Mouse (Mus musculus): ENCODE results near the gene Sspn. TPM values are rescaled to one million over a fixed set of nuclear protein-coding genes. Genes with fewer than 3 reads are reported as not detected.

The Sspn gene
- total and polyA plus RNA-seq, 3 experiments: 0.04 to 0.14 (median 0.13) TPM

GRCm38 (mm10) chr6:145912232-145912631 lies 19.2 kb upstream of the Sspn start:
- no peak for DNase-seq (ENCODE audit: extremely low read depth)
- in situ Hi-C loops (cut with MboI; ENCODE audit: low pct_ligation_motif_present, low pct_unique_long_range_greater_than_20kb, low sequenced_read_pairs) (no loop called here), dilution Hi-C loops (cut with MboI; ENCODE audit: extremely low pct_ligation_motif_present, extremely low pct_unique_long_range_greater_than_20kb, low sequenced_read_pairs) (no loop called here)
- Histone ChIP-seq H3K9ac (ENCODE audit: insufficient read depth, low read depth) (no peak overlapping the region), H3K4me2 (ENCODE audit: insufficient read depth, low read depth, poor library complexity, severe bottlenecking) (no peak overlapping the region), H3K27me3 (replicated peaks) (no peaks in the 10 kb centered on the region), H3K4me3 (replicated peaks in 1 of 3; ENCODE audit: low read depth in 2 of 3, low read length in 2 of 3, poor library complexity in 1 of 3) (no peak overlapping the region), H3K4me1 (ENCODE audit: control insufficient read depth in 1 of 2, insufficient read depth in 2 of 2) (peaks cover 9 to 17% of the 10 kb centered on the region in 2 experiments), H3K36me3 (replicated peaks in 1 of 2; ENCODE audit: control insufficient read depth in 1 of 2, insufficient read depth in 1 of 2, low read length in 1 of 2) (peaks cover 0 to 3% of the 10 kb centered on the region in 2 experiments), H3K27ac (ENCODE audit: insufficient read depth, low read depth) (no peak overlapping the region), H3K79me2 (replicated peaks; ENCODE audit: control insufficient read depth, extremely low read depth, insufficient read depth, poor library complexity, severe bottlenecking) (no peaks in the 10 kb centered on the region; the same call in 1 of the 2 replicates), H3K9me3 (replicated peaks; ENCODE audit: low read length) (peaks cover 4% of the 10 kb centered on the region)
- no peak for TF ChIP-seq ZC3H11A (IDR thresholded peaks at IDR 0.05; ENCODE audit: low read depth, low read length)

DNA sequence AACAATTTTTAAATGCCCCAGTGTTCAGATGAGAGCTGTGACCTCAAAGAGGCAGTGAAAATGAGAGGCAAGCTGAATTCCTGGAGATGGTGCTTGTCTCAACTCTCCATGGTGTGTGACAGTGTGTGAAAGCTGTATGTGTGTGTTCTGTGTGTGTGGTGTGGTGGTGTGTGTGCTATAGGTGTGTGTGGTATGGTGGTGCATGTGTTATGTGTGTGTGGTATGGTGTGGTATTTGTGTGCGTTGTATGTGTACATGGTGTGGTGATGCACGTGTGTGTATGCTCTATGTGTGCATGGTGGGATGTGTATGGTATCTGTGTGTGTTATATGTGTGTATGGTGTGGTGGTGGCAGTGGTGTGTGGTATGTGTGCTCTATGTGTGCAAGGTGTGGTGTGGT lies 16.0 kb upstream of the Sspn start:
- no peak for DNase-seq (ENCODE audit: extremely low read depth)
- Histone ChIP-seq H3K4me2 (ENCODE audit: insufficient read depth, low read depth, poor library complexity, severe bottlenecking) (no peak overlapping the region), H3K36me3 (replicated peaks in 1 of 2; ENCODE audit: control insufficient read depth in 1 of 2, insufficient read depth in 1 of 2, low read length in 1 of 2) (peaks cover 0 to 3% of the 10 kb centered on the region in 2 experiments), H3K9ac (ENCODE audit: insufficient read depth, low read depth) (no peak overlapping the region), H3K27ac (ENCODE audit: insufficient read depth, low read depth) (no peak overlapping the region), H3K9me3 (replicated peaks; ENCODE audit: low read length) (peaks cover 4% of the 10 kb centered on the region), H3K27me3 (replicated peaks) (no peaks in the 10 kb centered on the region), H3K79me2 (replicated peaks; ENCODE audit: control insufficient read depth, extremely low read depth, insufficient read depth, poor library complexity, severe bottlenecking) (no peaks in the 10 kb centered on the region; the same call in 1 of the 2 replicates), H3K4me3 (replicated peaks in 1 of 3; ENCODE audit: low read depth in 2 of 3, low read length in 2 of 3, poor library complexity in 1 of 3) (no peak overlapping the region), H3K4me1 (ENCODE audit: control insufficient read depth in 1 of 2, insufficient read depth in 2 of 2) (peaks cover 2 to 3% of the 10 kb centered on the region in 2 experiments)
- no peak for TF ChIP-seq TCF12 (IDR thresholded peaks at IDR 0.05; ENCODE audit: low read depth, low read length)
- TF ChIP-seq CTCF (conservative IDR thresholded peaks at IDR 0.05 in 1 of 2, IDR thresholded peaks at IDR 0.05 in 1 of 2; ENCODE audit: low read depth in 2 of 2, low read length in 2 of 2): no peak
- no peak for TF ChIP-seq MAFK (IDR thresholded peaks at IDR 0.05; ENCODE audit: insufficient replicate concordance, low read length)
- no peak for TF ChIP-seq USF1 (IDR thresholded peaks at IDR 0.05; ENCODE audit: low read depth, low read length)
- TF ChIP-seq ZC3H11A (IDR thresholded peaks at IDR 0.05; ENCODE audit: low read depth, low read length): no peak
- TF ChIP-seq POLR2AphosphoS2 (IDR thresholded peaks at IDR 0.05; ENCODE audit: low read depth, low read length): no peak
- TF ChIP-seq HCFC1 (IDR thresholded peaks at IDR 0.05; ENCODE audit: low read depth, low read length): no peak
- TF ChIP-seq MXI1 (IDR thresholded peaks at IDR 0.05; ENCODE audit: low read depth, low read length): no peak
- TF ChIP-seq NRF1 (IDR thresholded peaks at IDR 0.05; ENCODE audit: low read depth, low read length): no peak
- no peak for TF ChIP-seq KAT2A (IDR thresholded peaks at IDR 0.05; ENCODE audit: insufficient replicate concordance, low read length)
- TF ChIP-seq ELF1 (IDR thresholded peaks at IDR 0.05; ENCODE audit: low read depth, low read length): no peak
- no peak for TF ChIP-seq RCOR1 (conservative IDR thresholded peaks at IDR 0.05; ENCODE audit: low read depth, low read length)
- TF ChIP-seq MEF2A (IDR thresholded peaks at IDR 0.05; ENCODE audit: borderline replicate concordance, low read depth, low read length): no peak
- TF ChIP-seq BHLHE40 (IDR thresholded peaks at IDR 0.05; ENCODE audit: low read depth, low read length): no peak
- TF ChIP-seq CHD2 (IDR thresholded peaks at IDR 0.05; ENCODE audit: low read length): no peak
- TF ChIP-seq JUND (conservative IDR thresholded peaks at IDR 0.05; ENCODE audit: low read depth, low read length): no peak
- no peak for TF ChIP-seq UBTF (IDR thresholded peaks at IDR 0.05; ENCODE audit: low read depth, low read length)
- no peak for TF ChIP-seq USF2 (conservative IDR thresholded peaks at IDR 0.05; ENCODE audit: low read depth, low read length)
- TF ChIP-seq GABPA (IDR thresholded peaks at IDR 0.05; ENCODE audit: insufficient replicate concordance, low read depth, low read length): no peak
- in situ Hi-C loops (cut with MboI; ENCODE audit: low pct_ligation_motif_present, low pct_unique_long_range_greater_than_20kb, low sequenced_read_pairs): no loop called here
- dilution Hi-C loops (cut with MboI; ENCODE audit: extremely low pct_ligation_motif_present, extremely low pct_unique_long_range_greater_than_20kb, low sequenced_read_pairs): no loop called here

Data from CH12.LX (cell line).